Mouse (Mus musculus) heart, adult 2 months (tissue): Measurements from ENCODE around the gene Ssbp3.

Experiments
- CTCF ChIP-seq: fragments of 200-600 bp; IDR thresholded peaks from 2 replicates; pipeline ENCODE4 v1.8.1; 2022; ENCODE audit warnings: antibody characterized with exemption, mild to moderate bottlenecking, moderate library complexity
- POLR2A ChIP-seq: fragments of 200-500 bp; IDR thresholded peaks from 2 replicates; pipeline ENCODE4 v1.6.1; 2011; ENCODE audit warnings: mild to moderate bottlenecking, low read depth, low read length, control low read depth; ENCODE audit not compliant: insufficient read depth

DNA sequence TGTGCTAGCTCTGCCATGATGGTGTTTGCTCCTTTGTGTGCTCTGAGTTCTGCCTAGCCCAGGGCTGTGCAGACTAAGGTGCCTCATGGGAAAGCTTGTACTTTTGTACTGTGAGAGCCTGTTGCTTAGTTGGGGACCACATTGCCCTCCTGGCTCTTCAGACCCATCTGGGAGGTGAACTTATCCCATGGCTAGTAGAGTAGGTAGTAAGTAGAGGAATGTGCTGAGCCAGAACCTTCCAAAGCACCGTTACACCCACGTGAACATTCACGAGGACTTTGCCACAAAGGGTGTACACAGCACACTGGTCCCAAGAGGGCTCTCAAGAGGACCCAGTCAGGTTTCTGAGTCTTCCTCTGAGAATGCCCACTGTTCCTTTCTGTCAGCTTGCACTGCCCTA is 48.1 kb downstream of the Ssbp3 start:
- no peak for TF ChIP-seq CTCF
- TF ChIP-seq POLR2A: no peak
